Mouse (Mus musculus) limb, embryonic 12.5 days (tissue): ENCODE results near the gene H2afb1. TPM values are rescaled to one million over a fixed set of nuclear protein-coding genes. Genes with fewer than 3 reads are reported as not detected.
"Not testable (repeated sequence)": the region's sequence is repeated elsewhere in the genome, so short reads cannot be mapped to it uniquely, and the experiment has no call there.

Experiments used
- ATAC-seq: fragments of 200-750 bp; cut with Nextera tagmentation; 2 replicates; pipeline ENCODE4 v1.8.0; 2017; ENCODE audit warnings: low read depth, moderate TSS enrichment; ENCODE audit not compliant: insufficient number of reproducible peaks, insufficient read depth, low FRiP score, low TSS enrichment
- H3K27ac ChIP-seq: fragments of 300-500 bp; sonication (generic); 2 replicates; pipeline ENCODE4 v1.5.1; 2016; ENCODE audit warnings: mild to moderate bottlenecking, moderate library complexity
- H3K27me3 ChIP-seq: fragments of 300-500 bp; sonication (generic); 2 replicates; pipeline ENCODE4 v1.6.1; 2016; ENCODE audit warnings: mild to moderate bottlenecking, moderate library complexity
- H3K36me3 ChIP-seq: fragments of 300-500 bp; sonication (generic); 2 replicates; pipeline ENCODE4 v1.6.1; 2016; ENCODE audit warnings: mild to moderate bottlenecking, moderate library complexity
- H3K4me1 ChIP-seq: fragments of 300-500 bp; sonication (generic); replicated peaks from 2 replicates; pipeline ENCODE4 v1.6.1; 2016
- H3K4me2 ChIP-seq: fragments of 300-500 bp; sonication (generic); 2 replicates; pipeline ENCODE4 v1.6.1; 2016; ENCODE audit warnings: mild to moderate bottlenecking, moderate library complexity
- H3K4me3 ChIP-seq: fragments of 300-500 bp; sonication (generic); replicated peaks from 2 replicates; pipeline ENCODE4 v1.5.1; 2016; ENCODE audit warnings: mild to moderate bottlenecking
- H3K9ac ChIP-seq: fragments of 300-500 bp; sonication (generic); replicated peaks from 2 replicates; pipeline ENCODE4 v1.6.1; 2016; ENCODE audit warnings: mild to moderate bottlenecking, moderate library complexity
- H3K9me3 ChIP-seq: fragments of 300-500 bp; sonication (generic); 2 replicates; pipeline ENCODE4 v1.6.1; 2016; ENCODE audit warnings: mild to moderate bottlenecking, moderate library complexity
- WGBS: fragments of 180-500 bp; shearing (Covaris S2); methylation state at CpG from one replicate; pipeline ENCODE4 v1.1.7; 2016; 5-methylcytosine and 5-hydroxymethylcytosine counted together
- polyA plus RNA-seq: library from polyadenylated mRNA; unstranded; fragments of >200 nt; fragmentation: Nextera tagmentation; extraction: Ambion mirVana; gene quantifications from 2 replicates; pipeline ENCODE4 v1.2.1, GENCODE M21; 2016

H2afb1 gene
- polyA plus RNA-seq = not detected in 2 replicates

GRCm38 (mm10) chrX:117014457-117014856 is at the start of gene H2afb1:
Gene H2afb1, plus strand, starts transcription at chrX:117014757.
- H3K27me3 ChIP-seq, ATAC-seq, H3K36me3 ChIP-seq, H3K4me1 ChIP-seq, H3K27ac ChIP-seq, H3K9me3 ChIP-seq, H3K9ac ChIP-seq, H3K4me2 ChIP-seq, H3K4me3 ChIP-seq: not testable (repeated sequence)
- 87% methylated on average over 8 of the region's 8 CpGs for WGBS

GRCm38 (mm10) chrX:117036085-117036484 is 21.5 kb downstream of the H2afb1 start:
- WGBS = 86% methylated on average over 2 of the region's 2 CpGs
- H3K4me3 ChIP-seq = no peak overlapping the region
- ATAC-seq = no peak

More at GRCm38 (mm10) chrX:117036085-117036484, 21.5 kb downstream of the H2afb1 start:
- Histone ChIP-seq H3K9ac (no peak overlapping the region), H3K9me3 (no peaks in the 10 kb centered on the region), H3K36me3 (no peaks in the 10 kb centered on the region), H3K27me3 (no peaks in the 10 kb centered on the region), H3K27ac (no peak overlapping the region), H3K4me2 (no peak overlapping the region), H3K4me1 (no peaks in the 10 kb centered on the region)
